Mouse (Mus musculus) adipocyte (in vitro differentiated cells): ENCODE data around the gene Tldc1.

Source experiments
- DNase-seq: peaks from one replicate; pipeline ENCODE4 v3.0.0-alpha.2; 2016; ENCODE audit warnings: low spot score

The Tldc1 gene

GRCm38 (mm10) chr8:119719011-119719501 is 59.2 kb downstream of the Tldc1 start:
- DNase-seq = no peak

GRCm38 (mm10) chr8:119717765-119718164 is 60.5 kb downstream of the Tldc1 start:
- no peak for DNase-seq

- no peak for DNase-seq
These were observed 61.4 kb downstream of the Tldc1 start for GRCm38 (mm10) chr8:119716730-119717299.

GRCm38 (mm10) chr8:119715221-119715620 is 63.0 kb downstream of the Tldc1 start:
- DNase-seq = peak; percentile 17

GRCm38 (mm10) chr8:119713421-119713820 is 64.8 kb downstream of the Tldc1 start:
- no peak for DNase-seq

- peak; percentile 13 for DNase-seq
These were observed 66.0 kb downstream of the Tldc1 start for GRCm38 (mm10) chr8:119712226-119712625.
